Mouse (Mus musculus) kidney, postnatal 0 days (tissue): ENCODE results near the gene C1qtnf5. TPM values are rescaled to one million over a fixed set of nuclear protein-coding genes. Genes with fewer than 3 reads are reported as not detected.

ENCODE experiments used
- ATAC-seq: fragments of 200-750 bp; cut with Nextera tagmentation; replicated peaks from 2 replicates; pipeline ENCODE4 v1.8.0; 2017; ENCODE audit warnings: low read depth, moderate number of reproducible peaks, moderate TSS enrichment, moderate library complexity; ENCODE audit not compliant: low FRiP score
- DNase-seq: peaks from one replicate; pipeline ENCODE4 v3.0.0-alpha.2; 2016; ENCODE audit warnings: low spot score
- H3K27ac ChIP-seq: fragments of 300-500 bp; sonication (generic); 2 replicates; pipeline ENCODE4 v1.5.1; 2014; ENCODE audit warnings: mild to moderate bottlenecking
- H3K27me3 ChIP-seq: fragments of 300-500 bp; sonication (generic); 2 replicates; pipeline ENCODE4 v1.6.1; 2014; ENCODE audit warnings: low read length, mixed read lengths; ENCODE audit not compliant: insufficient read depth
- H3K36me3 ChIP-seq: fragments of 300-500 bp; sonication (generic); 2 replicates; pipeline ENCODE4 v1.6.1; 2014; ENCODE audit warnings: low read length, mixed read lengths; ENCODE audit not compliant: insufficient read depth
- H3K4me1 ChIP-seq: fragments of 300-500 bp; sonication (generic); replicated peaks from 2 replicates; pipeline ENCODE4 v1.6.1; 2014; ENCODE audit warnings: antibody characterized with exemption, low read length, mixed read lengths; ENCODE audit not compliant: insufficient read depth
- H3K4me2 ChIP-seq: fragments of 300-500 bp; sonication (generic); 2 replicates; pipeline ENCODE4 v1.6.1; 2014; ENCODE audit warnings: mild to moderate bottlenecking, low read length, moderate library complexity, mixed read lengths
- H3K4me3 ChIP-seq: fragments of 300-500 bp; sonication (generic); replicated peaks from 2 replicates; pipeline ENCODE4 v1.5.1; 2014; ENCODE audit warnings: low read depth, low read length
- H3K9ac ChIP-seq: fragments of 300-500 bp; sonication (generic); 2 replicates; pipeline ENCODE4 v1.6.1; 2014; ENCODE audit warnings: low read depth, low read length
- H3K9me3 ChIP-seq: fragments of 300-500 bp; sonication (generic); replicated peaks from 2 replicates; pipeline ENCODE4 v1.6.1; 2016; ENCODE audit warnings: low read length, inconsistent platforms, mixed read lengths
- CTCF ChIP-seq: IDR thresholded peaks from 2 replicates; pipeline ENCODE4 v1.5.1; 2016; ENCODE audit warnings: antibody characterized with exemption, low read depth, mild to moderate bottlenecking, moderate library complexity
- WGBS: fragments of 180-500 bp; shearing (Covaris S2); extraction: QIAGEN DNeasy Blood & Tissue Kit; methylation state at CpG from one replicate; pipeline ENCODE4 v1.1.7; 2014; 5-methylcytosine and 5-hydroxymethylcytosine counted together
- polyA plus RNA-seq: library from polyadenylated mRNA; unstranded; fragments of >200 nt; fragmentation: Nextera tagmentation; extraction: Ambion mirVana; gene quantifications from 2 replicates; pipeline ENCODE4 v1.2.1, GENCODE M21; 2015

The C1qtnf5 gene
- polyA plus RNA-seq: 9.7 and 12.3 TPM in 2 replicates

GRCm38 (mm10) chr9:44107110-44107509 is at the start of gene C1qtnf5:
C1qtnf5 (plus strand) TSS chr9:44107245.
- H3K9me3 ChIP-seq: no peaks in the 10 kb centered on the region
- TF ChIP-seq CTCF: no peak
- H3K4me1 ChIP-seq: peaks cover 45% of the 10 kb centered on the region
- peak within 1 kb of the TSS; percentile 63 for H3K27ac ChIP-seq
- DNase-seq (peak; percentile 94), ATAC-seq (peak; percentile 15; the same call in 1 of the 2 replicates)
- no peaks in the 10 kb centered on the region for H3K36me3 ChIP-seq
- WGBS: 17% methylated on average over 8 of the region's 8 CpGs
- H3K27me3 ChIP-seq: no peaks in the 10 kb centered on the region
- H3K4me3 ChIP-seq: 0 out of 2 replicates have a peak within 1 kb of the TSS, but pooled peaks have one; percentile 0
- 0 out of 2 replicates have a peak within 1 kb of the TSS, but pooled peaks have one; percentile 35 for H3K9ac ChIP-seq
- H3K4me2 ChIP-seq: peak within 1 kb of the TSS; percentile 45

- no peaks in the 10 kb centered on the region for H3K9me3 ChIP-seq
- 71% methylated on average over 6 of the region's 6 CpGs for WGBS
- no peaks in the 10 kb centered on the region for H3K27me3 ChIP-seq
- no peak overlapping the region for H3K27ac ChIP-seq
- no peak overlapping the region for H3K4me2 ChIP-seq
- no peak for DNase-seq
- TF ChIP-seq CTCF: no peak
- no peaks in the 10 kb centered on the region for H3K4me1 ChIP-seq
- no peak overlapping the region for H3K4me3 ChIP-seq
- ATAC-seq: no peak
- H3K9ac ChIP-seq: no peak overlapping the region
- H3K36me3 ChIP-seq: no peaks in the 10 kb centered on the region
These were observed 48.4 kb upstream of the C1qtnf5 start for GRCm38 (mm10) chr9:44058606-44059005.

GRCm38 (mm10) chr9:44065177-44065576 is 41.9 kb upstream of the C1qtnf5 start:
- Histone ChIP-seq H3K4me2 (no peak overlapping the region), H3K4me3 (no peak overlapping the region), H3K27me3 (no peaks in the 10 kb centered on the region), H3K27ac (no peak overlapping the region), H3K4me1 (no peaks in the 10 kb centered on the region), H3K9me3 (no peaks in the 10 kb centered on the region), H3K36me3 (no peaks in the 10 kb centered on the region), H3K9ac (no peak overlapping the region)
- ATAC-seq (no peak), DNase-seq (no peak)
- WGBS: 28% methylated on average over 1 of the region's 1 CpGs
- peak; percentile 41 for TF ChIP-seq CTCF

- H3K4me2 ChIP-seq: peak within 1 kb of the TSS; percentile 57
- H3K27ac ChIP-seq: no peak within 1 kb of the TSS
- peak; percentile 100 for DNase-seq
- H3K4me1 ChIP-seq: peaks cover 2% of the 10 kb centered on the region; the same call in 1 of the 2 replicates
- TF ChIP-seq CTCF: peak; percentile 93
- H3K4me3 ChIP-seq: peak within 1 kb of the TSS; percentile 39
- 2% methylated on average over 38 of the region's 38 CpGs for WGBS
- ATAC-seq: peak; percentile 98
- no peaks in the 10 kb centered on the region for H3K9me3 ChIP-seq
- no peaks in the 10 kb centered on the region for H3K36me3 ChIP-seq
- peak within 1 kb of the TSS; percentile 18 for H3K9ac ChIP-seq
- H3K27me3 ChIP-seq: no peaks in the 10 kb centered on the region
These were observed 40.2 kb upstream of the C1qtnf5 start, which contains the start of gene Usp2 for GRCm38 (mm10) chr9:44066785-44067225. Usp2 (plus strand) TSS chr9:44067021.

GRCm38 (mm10) chr9:44067241-44067959 is 39.6 kb upstream of the C1qtnf5 start:
- TF ChIP-seq CTCF: no peak
- Histone ChIP-seq H3K27me3 (no peaks in the 10 kb centered on the region), H3K4me1 (peaks cover 4% of the 10 kb centered on the region; the same call in 1 of the 2 replicates), H3K4me2 (peak overlapping the region; percentile 57), H3K27ac (no peak overlapping the region), H3K9me3 (no peaks in the 10 kb centered on the region), H3K36me3 (no peaks in the 10 kb centered on the region), H3K9ac (peak overlapping the region; percentile 18), H3K4me3 (peak overlapping the region; percentile 39)
- 7% methylated on average over 15 of the region's 15 CpGs for WGBS
- ATAC-seq (peak; percentile 11; the same call in 1 of the 2 replicates), DNase-seq (peak; percentile 51)

- no peaks in the 10 kb centered on the region for H3K36me3 ChIP-seq
- TF ChIP-seq CTCF: no peak
- 86% methylated on average over 6 of the region's 6 CpGs for WGBS
- ATAC-seq: no peak
- H3K4me3 ChIP-seq: no peak overlapping the region
- H3K4me1 ChIP-seq: peaks cover 8% of the 10 kb centered on the region; the same call in 1 of the 2 replicates
- no peak overlapping the region for H3K9ac ChIP-seq
- no peak overlapping the region for H3K27ac ChIP-seq
- no peaks in the 10 kb centered on the region for H3K9me3 ChIP-seq
- no peaks in the 10 kb centered on the region for H3K27me3 ChIP-seq
- no peak for DNase-seq
- H3K4me2 ChIP-seq: no peak overlapping the region
These were observed 39.1 kb upstream of the C1qtnf5 start for GRCm38 (mm10) chr9:44067960-44068330.
